Comparison of ENCODE assay signal across 24 mouse cellular contexts in the genomic region with DNA sequence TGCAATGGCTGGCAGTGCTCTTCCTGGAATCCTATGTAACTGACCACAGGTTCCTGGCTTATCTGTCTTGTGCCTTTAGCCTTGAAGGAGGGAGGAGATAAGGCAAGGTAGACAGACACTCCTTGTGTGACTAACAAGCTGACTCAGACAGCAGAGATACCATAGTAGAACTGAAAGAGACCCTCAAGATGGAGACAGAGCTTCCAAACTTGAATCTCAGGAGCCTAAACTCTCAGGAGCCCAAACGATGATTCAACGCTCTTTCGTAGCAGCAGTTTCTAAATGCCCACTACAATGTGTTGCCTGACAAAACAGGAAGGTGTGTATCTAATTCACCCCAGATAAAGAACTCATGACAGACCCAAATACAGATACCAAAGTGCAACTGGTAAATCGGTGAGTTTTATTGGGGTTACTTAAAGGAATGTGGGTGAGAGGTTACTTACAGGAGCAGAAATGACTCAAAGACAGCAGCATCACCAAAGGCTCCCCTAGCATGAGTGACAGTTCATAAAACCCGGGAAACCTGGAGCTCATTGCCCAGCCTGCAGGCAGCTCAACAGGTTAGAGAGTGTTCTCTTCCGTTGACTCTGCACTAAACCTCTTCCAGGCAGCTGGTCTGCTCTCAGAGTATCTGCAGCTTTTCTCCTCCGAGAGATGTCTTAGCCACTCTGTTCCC. TPM values are rescaled to one million over a fixed set of nuclear protein-coding genes. Genes with fewer than 3 reads are reported as not detected.
DNase-seq lines count a peak whose midpoint lies in the region; ATAC-seq and TF ChIP-seq lines count a peak whose summit lies in the region.
"Had no signal": no experiment of that assay in that cellular context is flagged by ENCODE, and none has a peak within 500 bp of the region (broad histone marks: within the 10 kb centered on the region; RNA-seq: fewer than 3 reads in every experiment).

No protein-coding gene starts in this region.

- 54% methylated on average over 7 of the region's 7 CpGs for WGBS in liver, embryonic 14.5 days (ENCODE audit: insufficient replicate concordance)
- WGBS in small intestine, adult 2 months: 51% methylated on average over 7 of the region's 7 CpGs
- WGBS in hindbrain, embryonic 16.5 days: 96% methylated on average over 7 of the region's 7 CpGs

- peak; percentile 55 for ATAC-seq in erythroid progenitor cell, adult 5-6 weeks (replicated peaks; ENCODE audit: low FRiP score, poor library complexity, severe bottlenecking)
- peak; percentile 60 for ATAC-seq in liver, embryonic 14.5 days (ENCODE audit: insufficient read depth)
- ATAC-seq in hindbrain, embryonic 16.5 days: no peak
- ATAC-seq: CD4-positive, CD25-positive, alpha-beta regulatory T cell, adult 4 months; forebrain, embryonic 14.5 days; hindbrain, postnatal 0 days had no signal

- H3K27ac ChIP-seq in liver, embryonic 14.5 days: peak overlapping the region; percentile 16
- H3K27ac ChIP-seq in small intestine, adult 2 months (ENCODE audit: insufficient read depth, low read depth, low read length): peak overlapping the region; percentile 60; the same call in 1 of the 2 replicates
- no peak overlapping the region for H3K27ac ChIP-seq in hindbrain, embryonic 16.5 days (ENCODE audit: low read depth, low read length)
- H3K27ac ChIP-seq: embryonic facial prominence, embryonic 12.5 days; hindbrain, embryonic 10.5 days; hindbrain, postnatal 0 days; kidney, postnatal 0 days; left cerebral cortex, adult 2 months; limb, embryonic 15.5 days had no signal

- H3K27me3 ChIP-seq in liver, embryonic 14.5 days (ENCODE audit: control insufficient read depth, insufficient read depth, low read length): no peaks in the 10 kb centered on the region
- H3K27me3 ChIP-seq in small intestine, adult 2 months (ENCODE audit: control insufficient read depth, insufficient read depth, low read length): no peaks in the 10 kb centered on the region
- H3K27me3 ChIP-seq in hindbrain, embryonic 16.5 days (replicated peaks; ENCODE audit: control insufficient read depth, insufficient read depth, low read length): no peaks in the 10 kb centered on the region
- H3K27me3 ChIP-seq: embryonic facial prominence, embryonic 12.5 days; limb, embryonic 15.5 days had no signal

- peak overlapping the region; percentile 32 for H3K4me2 ChIP-seq in liver, embryonic 14.5 days (ENCODE audit: low read depth)
- no peak overlapping the region for H3K4me2 ChIP-seq in hindbrain, embryonic 16.5 days (ENCODE audit: low read length)
- H3K4me2 ChIP-seq: embryonic facial prominence, embryonic 12.5 days; heart, embryonic 11.5 days; limb, embryonic 15.5 days; midbrain, embryonic 11.5 days had no signal

- H3K36me3 ChIP-seq in liver, embryonic 14.5 days (replicated peaks; ENCODE audit: control insufficient read depth, insufficient read depth, low read depth): no peaks in the 10 kb centered on the region
- no peaks in the 10 kb centered on the region for H3K36me3 ChIP-seq in small intestine, adult 2 months (ENCODE audit: control insufficient read depth, insufficient read depth, low read length)
- no peaks in the 10 kb centered on the region for H3K36me3 ChIP-seq in hindbrain, embryonic 16.5 days (ENCODE audit: control insufficient read depth, insufficient read depth, low read length)
- H3K36me3 ChIP-seq: embryonic facial prominence, embryonic 12.5 days; hindbrain, embryonic 10.5 days; limb, embryonic 15.5 days had no signal

- TF ChIP-seq CTCF in liver, embryonic 14.5 days (IDR thresholded peaks at IDR 0.05; ENCODE audit: low read depth): no peak
- TF ChIP-seq CTCF in small intestine, adult 2 months (IDR thresholded peaks at IDR 0.05; ENCODE audit: extremely low read depth, insufficient read length, insufficient replicate concordance, low read depth, low read length): no peak

- H3K9ac ChIP-seq in liver, embryonic 14.5 days (replicated peaks): no peak overlapping the region
- no peak overlapping the region for H3K9ac ChIP-seq in hindbrain, embryonic 16.5 days (ENCODE audit: low read depth, low read length)
- H3K9ac ChIP-seq: embryonic facial prominence, embryonic 12.5 days; limb, embryonic 15.5 days had no signal

- H3K4me3 ChIP-seq in liver, embryonic 14.5 days (ENCODE audit: insufficient read depth in 1 of 2, low read depth in 2 of 2, low read length in 2 of 2): no peak overlapping the region
- no peak overlapping the region for H3K4me3 ChIP-seq in small intestine, adult 2 months (ENCODE audit: low read depth, low read length)
- no peak overlapping the region for H3K4me3 ChIP-seq in hindbrain, embryonic 16.5 days (ENCODE audit: low read length)
- H3K4me3 ChIP-seq: embryonic facial prominence, embryonic 12.5 days; hindbrain, embryonic 10.5 days; left cerebral cortex, adult 2 months; limb, embryonic 15.5 days had no signal

- peaks cover 44 to 52% of the 10 kb centered on the region in 2 experiments for H3K4me1 ChIP-seq in liver, embryonic 14.5 days (replicated peaks; ENCODE audit: control insufficient read depth in 2 of 2, insufficient read depth in 2 of 2, low read length in 1 of 2)
- H3K4me1 ChIP-seq in small intestine, adult 2 months (ENCODE audit: control insufficient read depth, insufficient read depth, insufficient read length, low read length): peaks cover 12% of the 10 kb centered on the region
- 0 out of 2 replicates have a peak, but pooled peaks cover 2% of the 10 kb centered on the region for H3K4me1 ChIP-seq in hindbrain, embryonic 16.5 days (ENCODE audit: control insufficient read depth, insufficient read depth, low read depth, low read length)
- H3K4me1 ChIP-seq: limb, embryonic 15.5 days had no signal

- H3K9me3 ChIP-seq in liver, embryonic 14.5 days (ENCODE audit: control insufficient read depth, low read length): no peaks in the 10 kb centered on the region
- H3K9me3 ChIP-seq in hindbrain, embryonic 16.5 days (ENCODE audit: control insufficient read depth, low read length): no peaks in the 10 kb centered on the region
- H3K9me3 ChIP-seq: embryonic facial prominence, embryonic 12.5 days; hindbrain, embryonic 10.5 days; limb, embryonic 15.5 days had no signal

- DNase-seq in heart, adult 11 months: peak; percentile 75
- no peak for DNase-seq in heart, postnatal 25 days (ENCODE audit: low spot score)
- peak in 2 of 3 experiments; percentile 38 to 61 for DNase-seq in liver, embryonic 14.5 days (ENCODE audit: low read depth in 3 of 3, low spot score in 3 of 3)
- no peak for DNase-seq in frontal cortex, postnatal 25 days (ENCODE audit: low spot score in 2 of 2)
- no peak for DNase-seq in gastrocnemius, postnatal 14 days
- DNase-seq: adrenal gland, adult 8-10 months; cerebellum, adult 2 months; kidney, adult 18-20 months; left cerebral cortex, postnatal 4 days; lung, postnatal 4 days; thymus, postnatal 14 days had no signal

- no peak for TF ChIP-seq POLR2A in small intestine, adult 2 months (IDR thresholded peaks at IDR 0.05; ENCODE audit: low read depth, low read length)

- intact Hi-C loops in heart, postnatal 25 days (cut with DNase I): no loop called here
- intact Hi-C loops in gastrocnemius, postnatal 14 days (cut with DNase I; ENCODE audit: low total_unique reads): no loop called here

- TF ChIP-seq EP300 in liver, embryonic 14.5 days (IDR thresholded peaks at IDR 0.05; ENCODE audit: low read depth): peak; percentile 59

RNA-seq across cellular contexts. Expression of gene Sh3glb1, which starts 56.6 kb away (rescaled TPM):
- 100 to 1,000 TPM; 330 to 353 TPM for total RNA-seq in heart, postnatal 25 days (2021)
- total RNA-seq in erythroid progenitor cell, adult 5-6 weeks (2015; ENCODE audit: low replicate concordance): 181 and 202 TPM in 2 replicates
- 166 and 182 TPM in 2 replicates for total RNA-seq in erythroid progenitor cell, adult 5-6 weeks (2017; ENCODE audit: low replicate concordance)
- polyA plus RNA-seq in liver, embryonic 14.5 days (2012; rRNA removed): 7.8 and 11.7 TPM in 2 replicates
- polyA plus RNA-seq in liver, embryonic 14.5 days (2014; fragmentation: Nextera tagmentation; extraction: Ambion mirVana): 74.4 and 80.3 TPM in 2 replicates
- 9.2 and 21.5 TPM in 2 replicates for polyA plus RNA-seq in small intestine, adult 2 months (2012; rRNA removed)
- 95.4 and 113 TPM in 2 replicates for polyA plus RNA-seq in hindbrain, embryonic 16.5 days (2015; fragmentation: Nextera tagmentation; extraction: Ambion mirVana)
- 100 to 1,000 TPM; 269 to 286 TPM for total RNA-seq in gastrocnemius, postnatal 14 days (2021)

Comparison
In these comparisons a context has a peak if more than half of its experiments do, and no peak if none do; other contexts are left out.
1. DNase-seq: peak in heart, adult 11 months (single experiment) and liver, embryonic 14.5 days (2 of 3); none in heart, postnatal 25 days (single experiment), frontal cortex, postnatal 25 days (0 of 2) and gastrocnemius, postnatal 14 days (single experiment).